Mouse (Mus musculus) midbrain, embryonic 11.5 days (tissue): ENCODE measurements around the gene Jup. TPM values are rescaled to one million over a fixed set of nuclear protein-coding genes. Genes with fewer than 3 reads are reported as not detected.

Source experiments
- ATAC-seq: fragments of 200-750 bp; cut with Nextera tagmentation; 2 replicates; pipeline ENCODE4 v1.8.0; 2017; ENCODE audit warnings: moderate TSS enrichment, moderate library complexity; ENCODE audit not compliant: low FRiP score
- DNase-seq: peaks from one replicate; pipeline ENCODE4 v3.0.0; 2015; ENCODE audit warnings: low spot score; ENCODE audit errors: missing footprints
- H3K27ac ChIP-seq: fragments of 300-500 bp; sonication (generic); 2 replicates; pipeline ENCODE4 v1.5.1; 2014; ENCODE audit warnings: low read depth, low read length
- H3K27me3 ChIP-seq: fragments of 300-500 bp; sonication (generic); 2 replicates; pipeline ENCODE4 v1.6.1; 2014; ENCODE audit warnings: mild to moderate bottlenecking, low read length, moderate library complexity, mixed read lengths; ENCODE audit not compliant: control insufficient read depth, insufficient read depth
- H3K36me3 ChIP-seq: fragments of 300-500 bp; sonication (generic); 2 replicates; pipeline ENCODE4 v1.6.1; 2014; ENCODE audit warnings: mild to moderate bottlenecking, low read length, moderate library complexity, mixed read lengths; ENCODE audit not compliant: control insufficient read depth, insufficient read depth
- H3K4me1 ChIP-seq: fragments of 300-500 bp; sonication (generic); 2 replicates; pipeline ENCODE4 v1.6.1; 2014; ENCODE audit warnings: low read length; ENCODE audit not compliant: control insufficient read depth, insufficient read depth
- H3K4me2 ChIP-seq: fragments of 300-500 bp; sonication (generic); 2 replicates; pipeline ENCODE4 v1.6.1; 2014; ENCODE audit warnings: mild to moderate bottlenecking, moderate library complexity
- H3K4me3 ChIP-seq: fragments of 300-500 bp; sonication (generic); 2 replicates; pipeline ENCODE4 v1.5.1; 2014; ENCODE audit warnings: low read depth, low read length
- H3K9ac ChIP-seq: fragments of 300-500 bp; sonication (generic); 2 replicates; pipeline ENCODE4 v1.6.1; 2014; ENCODE audit warnings: low read length
- H3K9me3 ChIP-seq: fragments of 300-500 bp; sonication (generic); 2 replicates; pipeline ENCODE4 v1.6.1; 2016; ENCODE audit warnings: low read length; ENCODE audit not compliant: control insufficient read depth
- WGBS: fragments of 180-500 bp; shearing (Covaris S2); extraction: QIAGEN DNeasy Blood & Tissue Kit; methylation state at CpG from one replicate; pipeline ENCODE4 v1.1.7; 2014; 5-methylcytosine and 5-hydroxymethylcytosine counted together
- polyA plus RNA-seq: library from polyadenylated mRNA; unstranded; fragments of >200 nt; fragmentation: Nextera tagmentation; extraction: Ambion mirVana; gene quantifications from 2 replicates; pipeline ENCODE4 v1.2.1, GENCODE M21; 2014

The Jup gene
- polyA plus RNA-seq, 1 experiment from 2014 or later: 25.2 TPM

DNA sequence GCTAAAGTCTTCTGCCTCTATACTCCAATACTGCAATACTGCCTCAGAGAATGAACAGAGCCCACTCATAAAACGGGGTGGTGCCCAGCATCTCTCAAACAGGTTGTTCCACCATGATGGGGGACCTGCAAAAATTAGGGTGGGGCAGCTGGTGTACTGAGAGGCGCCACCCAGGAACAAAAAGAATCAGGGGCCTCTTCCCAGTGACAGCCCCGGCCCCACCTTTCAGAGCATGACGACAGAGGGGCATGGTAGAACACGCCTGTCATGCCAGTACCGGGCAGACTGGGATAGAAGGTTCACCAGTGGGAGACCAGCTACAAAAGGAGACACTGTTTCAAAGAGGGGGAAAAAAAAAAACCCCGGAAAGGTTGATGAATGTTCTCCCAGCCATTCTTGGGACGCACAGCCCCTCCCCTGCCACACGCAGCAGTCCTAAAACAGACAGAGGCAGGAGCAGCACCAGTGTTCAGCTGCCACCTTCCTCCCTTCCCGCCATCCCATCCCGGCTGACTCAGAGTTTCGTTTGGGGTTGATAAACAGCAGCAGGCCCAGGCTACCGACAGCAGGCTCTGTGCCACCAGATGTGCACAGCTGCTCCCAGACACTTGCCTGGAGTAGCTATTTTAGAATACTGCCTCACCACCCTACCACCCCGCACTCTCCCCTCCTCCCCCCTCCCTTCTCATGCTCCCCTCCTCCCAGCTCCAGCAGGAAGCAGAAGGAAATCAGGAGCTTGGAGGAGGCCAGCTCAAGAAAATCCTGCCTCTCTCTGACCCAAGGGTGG lies 9.8 kb downstream of the Jup start:
- peaks cover 2% of the 10 kb centered on the region for H3K4me1 ChIP-seq
- H3K4me3 ChIP-seq: no peak overlapping the region
- DNase-seq (no peak), ATAC-seq (no peak)
- no peak overlapping the region for H3K9ac ChIP-seq
- 66% methylated on average over 14 of the region's 14 CpGs for WGBS
- H3K27me3 ChIP-seq: no peaks in the 10 kb centered on the region
- no peak overlapping the region for H3K27ac ChIP-seq
- no peaks in the 10 kb centered on the region for H3K36me3 ChIP-seq
- no peaks in the 10 kb centered on the region for H3K9me3 ChIP-seq
- H3K4me2 ChIP-seq: no peak overlapping the region

DNA sequence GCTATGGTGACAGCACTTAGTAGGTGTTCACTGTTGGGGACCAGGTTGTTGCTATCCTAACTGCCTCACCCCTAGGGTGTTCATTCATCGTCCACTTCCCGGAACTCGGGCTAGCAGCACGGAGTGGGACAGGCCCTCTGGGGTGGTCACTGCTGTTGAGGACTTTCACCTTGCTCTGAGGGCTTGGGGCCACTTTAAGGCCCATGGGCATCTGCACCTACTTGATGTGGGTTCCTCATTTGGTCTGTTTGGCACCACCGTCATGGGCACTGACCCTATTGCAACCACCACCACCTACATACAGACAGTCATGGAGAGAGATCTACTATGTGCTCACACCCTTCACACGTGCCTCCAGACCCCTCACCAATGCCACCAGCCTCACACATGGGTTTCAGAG lies 10.5 kb downstream of the Jup start:
- Histone ChIP-seq H3K4me3 (no peak overlapping the region), H3K9ac (no peak overlapping the region), H3K27me3 (no peaks in the 10 kb centered on the region), H3K36me3 (no peaks in the 10 kb centered on the region), H3K4me2 (no peak overlapping the region), H3K27ac (no peak overlapping the region), H3K9me3 (no peaks in the 10 kb centered on the region), H3K4me1 (peaks cover 2% of the 10 kb centered on the region)
- DNase-seq: no peak
- ATAC-seq: no peak
- WGBS: 90% methylated on average over 6 of the region's 6 CpGs

DNA sequence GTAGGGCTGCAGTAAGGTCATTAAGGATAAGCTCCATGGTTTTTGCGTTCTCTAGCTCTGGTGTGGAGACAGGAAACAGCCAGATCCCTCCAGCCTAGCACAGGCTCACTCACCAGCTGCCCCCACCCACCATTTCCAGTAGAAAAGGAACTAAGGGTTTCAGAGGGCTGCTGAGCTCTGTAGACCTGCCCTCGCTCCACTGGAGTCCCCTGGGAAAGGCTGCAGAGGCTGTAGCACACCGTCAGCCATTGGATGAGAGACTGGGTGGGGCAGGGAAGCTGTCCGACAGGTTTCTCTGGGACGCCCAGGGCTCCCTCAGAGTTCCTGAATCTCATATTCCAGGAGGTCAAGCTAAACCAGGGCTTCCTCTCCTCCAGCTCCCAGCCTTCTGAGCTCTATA lies 11.0 kb downstream of the Jup start:
- Histone ChIP-seq H3K27me3 (no peaks in the 10 kb centered on the region), H3K4me2 (no peak overlapping the region), H3K9ac (no peak overlapping the region), H3K4me1 (peaks cover 2% of the 10 kb centered on the region), H3K9me3 (no peaks in the 10 kb centered on the region), H3K4me3 (no peak overlapping the region), H3K36me3 (no peaks in the 10 kb centered on the region), H3K27ac (no peak overlapping the region)
- no peak for ATAC-seq
- DNase-seq: no peak
- WGBS: 47% methylated on average over 5 of the region's 5 CpGs

DNA sequence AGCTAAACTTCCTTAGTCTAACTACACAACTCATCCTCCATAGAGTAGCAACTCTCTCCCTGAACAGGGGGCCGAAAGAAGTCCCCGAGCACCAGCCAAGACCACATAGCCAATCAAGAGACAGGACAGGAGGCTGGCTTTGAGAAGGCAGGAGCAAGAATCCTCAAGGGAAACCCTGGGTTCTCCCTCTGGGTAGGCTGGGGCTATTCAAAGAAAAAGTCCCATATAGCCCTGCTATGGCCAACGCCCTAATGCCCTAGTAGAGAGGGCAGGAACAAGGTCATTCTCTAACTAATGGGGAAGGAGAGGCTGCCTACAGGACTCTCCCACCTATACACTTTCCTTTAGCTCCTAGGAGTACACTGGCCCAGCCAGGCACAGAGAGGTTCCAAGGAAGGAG lies 12.5 kb downstream of the Jup start:
- H3K4me1 ChIP-seq: no peaks in the 10 kb centered on the region
- no peak overlapping the region for H3K27ac ChIP-seq
- H3K27me3 ChIP-seq: no peaks in the 10 kb centered on the region
- H3K9ac ChIP-seq: no peak overlapping the region
- H3K9me3 ChIP-seq: no peaks in the 10 kb centered on the region
- no peak for ATAC-seq
- no peak overlapping the region for H3K4me3 ChIP-seq
- H3K4me2 ChIP-seq: no peak overlapping the region
- 81% methylated on average over 3 of the region's 3 CpGs for WGBS
- H3K36me3 ChIP-seq: no peaks in the 10 kb centered on the region
- DNase-seq: no peak

DNA sequence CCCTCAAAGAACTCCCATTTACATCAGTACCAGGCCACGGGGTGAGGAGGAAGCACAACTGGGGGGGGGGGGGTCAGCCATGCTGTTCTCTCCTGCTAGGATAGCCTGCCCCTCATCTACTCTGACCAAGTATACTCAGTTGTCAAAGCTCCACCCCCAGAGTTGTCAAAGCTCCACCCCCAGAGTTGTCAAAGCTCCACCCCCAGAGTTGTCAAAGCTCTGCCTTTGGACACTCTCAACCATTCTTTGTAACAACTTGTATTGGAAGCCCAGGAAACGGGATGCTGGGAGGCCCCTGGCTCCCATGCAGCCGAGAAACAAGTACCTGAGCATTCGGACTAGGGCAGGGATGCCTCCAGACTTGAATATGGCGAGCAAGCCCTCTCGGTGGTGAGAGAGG lies 14.9 kb downstream of the Jup start:
- Histone ChIP-seq H3K9ac (no peak overlapping the region), H3K4me1 (no peaks in the 10 kb centered on the region), H3K27me3 (no peaks in the 10 kb centered on the region), H3K27ac (no peak overlapping the region), H3K4me3 (no peak overlapping the region), H3K4me2 (no peak overlapping the region), H3K9me3 (no peaks in the 10 kb centered on the region), H3K36me3 (no peaks in the 10 kb centered on the region)
- ATAC-seq (no peak), DNase-seq (no peak)
- 82% methylated on average over 6 of the region's 6 CpGs for WGBS

DNA sequence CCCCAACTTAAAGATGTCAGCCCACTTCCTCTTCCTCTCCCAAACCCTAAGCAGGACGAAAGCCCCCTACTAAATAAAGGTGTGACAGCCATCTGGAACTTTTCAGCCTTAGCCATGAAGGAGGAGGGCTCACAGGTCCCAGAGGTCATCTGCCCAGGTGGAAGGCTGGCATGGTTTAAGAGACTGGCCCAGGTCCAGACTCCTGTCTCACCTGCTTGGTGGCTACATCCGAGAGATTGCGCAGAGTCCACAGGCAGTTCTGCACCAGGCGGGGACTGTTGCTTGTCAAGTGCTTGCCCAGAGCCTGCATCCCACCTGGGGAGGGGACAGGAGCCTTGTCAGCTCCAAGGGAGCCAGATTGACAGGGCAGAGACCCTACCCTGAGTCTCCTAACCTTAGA lies 18.3 kb downstream of the Jup start:
- ATAC-seq: no peak
- no peak overlapping the region for H3K9ac ChIP-seq
- no peaks in the 10 kb centered on the region for H3K9me3 ChIP-seq
- no peak overlapping the region for H3K27ac ChIP-seq
- no peaks in the 10 kb centered on the region for H3K4me1 ChIP-seq
- no peak for DNase-seq
- H3K4me3 ChIP-seq: no peak overlapping the region
- 89% methylated on average over 4 of the region's 4 CpGs for WGBS
- H3K4me2 ChIP-seq: no peak overlapping the region
- H3K36me3 ChIP-seq: no peaks in the 10 kb centered on the region
- no peaks in the 10 kb centered on the region for H3K27me3 ChIP-seq

DNA sequence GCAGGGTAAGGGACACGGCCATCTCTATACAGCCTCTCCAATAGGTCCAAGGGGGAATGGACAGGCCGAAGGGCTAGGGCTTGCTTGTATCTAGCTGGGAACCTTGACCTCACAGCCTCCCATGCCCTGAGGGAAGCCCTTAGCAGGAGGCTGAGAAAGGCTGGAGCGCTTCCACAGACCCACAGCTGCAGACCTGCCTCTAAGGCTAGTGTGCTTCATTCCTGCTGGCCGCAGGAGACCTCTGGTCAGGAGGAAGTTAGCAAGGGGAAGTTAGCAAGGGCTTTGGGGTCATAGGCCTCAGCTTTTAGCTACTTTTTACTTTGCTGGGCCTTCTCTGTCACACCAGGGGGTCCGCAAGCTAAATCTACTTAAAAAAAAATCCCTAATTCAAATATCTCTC lies 19.1 kb downstream of the Jup start:
- Histone ChIP-seq H3K9ac (no peak overlapping the region), H3K36me3 (no peaks in the 10 kb centered on the region), H3K27me3 (no peaks in the 10 kb centered on the region), H3K27ac (no peak overlapping the region), H3K4me2 (no peak overlapping the region), H3K9me3 (no peaks in the 10 kb centered on the region), H3K4me1 (no peaks in the 10 kb centered on the region), H3K4me3 (no peak overlapping the region)
- no peak for ATAC-seq
- 85% methylated on average over 5 of the region's 5 CpGs for WGBS
- no peak for DNase-seq

DNA sequence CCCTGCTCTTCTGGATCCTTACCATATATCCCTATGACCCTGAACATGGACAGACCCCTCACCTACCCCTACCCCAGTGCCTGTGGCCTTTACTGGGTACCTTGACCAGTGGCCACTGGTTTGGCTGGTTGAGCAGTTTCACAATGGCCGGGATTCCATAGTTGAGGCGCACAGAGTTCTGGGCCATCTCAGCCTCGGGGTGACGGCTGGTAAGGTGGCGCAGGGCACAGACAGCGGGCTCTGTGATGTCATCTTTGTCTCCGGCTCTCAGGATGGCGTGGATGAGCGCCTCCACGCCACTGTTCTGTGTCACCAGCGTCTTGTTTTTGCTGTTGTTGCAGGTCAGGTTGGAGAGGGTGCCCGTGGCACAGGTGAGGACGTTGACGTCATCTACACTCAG lies 19.6 kb downstream of the Jup start:
- H3K4me2 ChIP-seq: no peak overlapping the region
- DNase-seq (no peak), ATAC-seq (no peak)
- no peaks in the 10 kb centered on the region for H3K36me3 ChIP-seq
- no peaks in the 10 kb centered on the region for H3K9me3 ChIP-seq
- H3K27ac ChIP-seq: no peak overlapping the region
- H3K4me1 ChIP-seq: no peaks in the 10 kb centered on the region
- 95% methylated on average over 14 of the region's 14 CpGs for WGBS
- no peak overlapping the region for H3K4me3 ChIP-seq
- H3K9ac ChIP-seq: no peak overlapping the region
- H3K27me3 ChIP-seq: no peaks in the 10 kb centered on the region

DNA sequence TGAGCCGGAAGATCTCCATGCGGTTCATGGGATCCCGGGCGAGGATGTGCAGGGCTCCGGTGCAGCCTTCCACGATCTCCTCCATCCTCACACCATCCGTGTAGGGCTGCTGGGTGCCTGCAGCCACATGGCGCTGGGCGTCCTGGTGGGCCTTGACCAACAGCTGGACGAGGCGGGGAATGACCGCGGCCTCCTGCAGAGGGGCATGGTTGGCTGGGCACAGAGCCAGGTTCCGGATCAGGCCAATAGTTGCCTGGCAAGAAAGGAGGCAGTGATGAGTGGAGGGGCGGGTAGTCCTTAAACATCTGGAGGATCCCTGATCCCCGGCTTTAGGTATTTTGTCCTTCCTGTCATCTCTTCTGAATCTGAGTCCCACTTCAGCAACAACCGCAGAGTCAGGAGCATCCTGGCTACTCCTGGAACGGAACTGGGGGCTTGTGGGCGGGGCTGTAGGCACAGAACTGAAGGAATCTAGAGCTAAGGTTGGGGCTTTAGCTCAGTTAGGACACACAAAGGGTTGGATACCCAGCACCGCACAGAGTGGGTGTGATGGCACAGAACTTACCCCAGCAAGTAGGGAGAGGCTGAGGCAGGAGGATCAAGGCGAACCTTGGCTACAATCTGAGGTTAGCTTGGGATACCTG lies 20.7 kb downstream of the Jup start:
- H3K27me3 ChIP-seq: no peaks in the 10 kb centered on the region
- WGBS: 92% methylated on average over 21 of the region's 21 CpGs
- H3K36me3 ChIP-seq: no peaks in the 10 kb centered on the region
- no peak overlapping the region for H3K4me2 ChIP-seq
- H3K4me3 ChIP-seq: no peak overlapping the region
- H3K9me3 ChIP-seq: no peaks in the 10 kb centered on the region
- no peak overlapping the region for H3K27ac ChIP-seq
- H3K9ac ChIP-seq: no peak overlapping the region
- ATAC-seq (no peak), DNase-seq (no peak)
- H3K4me1 ChIP-seq: no peaks in the 10 kb centered on the region
